Mouse (Mus musculus) intestine, postnatal 0 days (tissue): ENCODE data around the gene Col6a3. TPM values are rescaled to one million over a fixed set of nuclear protein-coding genes. Genes with fewer than 3 reads are reported as not detected.

Experiments used
- ATAC-seq: fragments of 200-750 bp; cut with Nextera tagmentation; 2 replicates; pipeline ENCODE4 v1.8.0; 2017; ENCODE audit warnings: mild to moderate bottlenecking, moderate TSS enrichment, moderate library complexity
- H3K27ac ChIP-seq: fragments of 300-500 bp; sonication (generic); 2 replicates; pipeline ENCODE4 v1.5.1; 2014; ENCODE audit warnings: mild to moderate bottlenecking, low read depth, low read length, moderate library complexity
- H3K27me3 ChIP-seq: fragments of 300-500 bp; sonication (generic); replicated peaks from 2 replicates; pipeline ENCODE4 v1.6.1; 2014; ENCODE audit warnings: low read length, mixed read lengths; ENCODE audit not compliant: control insufficient read depth, insufficient read depth
- H3K36me3 ChIP-seq: fragments of 300-500 bp; sonication (generic); 2 replicates; pipeline ENCODE4 v1.6.1; 2014; ENCODE audit warnings: mild to moderate bottlenecking, moderate library complexity; ENCODE audit not compliant: control insufficient read depth, insufficient read depth
- H3K4me1 ChIP-seq: fragments of 300-500 bp; sonication (generic); replicated peaks from 2 replicates; pipeline ENCODE4 v1.6.1; 2014; ENCODE audit warnings: antibody characterized with exemption, low read length, mixed read lengths; ENCODE audit not compliant: control insufficient read depth, insufficient read depth
- H3K4me2 ChIP-seq: fragments of 300-500 bp; sonication (generic); replicated peaks from 2 replicates; pipeline ENCODE4 v1.6.1; 2014; ENCODE audit warnings: low read depth, mild to moderate bottlenecking, moderate library complexity
- H3K4me3 ChIP-seq: fragments of 300-500 bp; sonication (generic); 2 replicates; pipeline ENCODE4 v1.5.1; 2014; ENCODE audit warnings: low read depth, low read length
- H3K9ac ChIP-seq: fragments of 300-500 bp; sonication (generic); 2 replicates; pipeline ENCODE4 v1.6.1; 2014; ENCODE audit warnings: mild to moderate bottlenecking, low read depth, low read length
- H3K9me3 ChIP-seq: fragments of 300-500 bp; sonication (generic); 2 replicates; pipeline ENCODE4 v1.6.1; 2016; ENCODE audit warnings: mixed run types; ENCODE audit not compliant: control insufficient read depth
- CTCF ChIP-seq: sonication (generic); IDR thresholded peaks from 2 replicates; pipeline ENCODE4 v1.5.1; 2016; ENCODE audit warnings: low read depth, mild to moderate bottlenecking, control low read depth, antibody characterized with exemption, moderate library complexity
- WGBS: fragments of 180-500 bp; shearing (Covaris S2); extraction: QIAGEN DNeasy Blood & Tissue Kit; methylation state at CpG from one replicate; pipeline ENCODE4 v1.1.7; 2014; 5-methylcytosine and 5-hydroxymethylcytosine counted together
- polyA plus RNA-seq: library from polyadenylated mRNA; unstranded; fragments of >200 nt; fragmentation: Nextera tagmentation; extraction: Ambion mirVana; gene quantifications from 2 replicates; pipeline ENCODE4 v1.2.1, GENCODE M21; 2015

The Col6a3 gene
- polyA plus RNA-seq, 1 experiment from 2014 or later = 33.3 TPM

GRCm38 (mm10) chr1:90770027-90770426, 73.7 kb downstream of the Col6a3 start:
- H3K9ac ChIP-seq = no peak overlapping the region
- no peak overlapping the region for H3K27ac ChIP-seq
- ATAC-seq = no peak
- no peaks in the 10 kb centered on the region for H3K27me3 ChIP-seq
- no peaks in the 10 kb centered on the region for H3K9me3 ChIP-seq
- no peak for TF ChIP-seq CTCF
- no peak overlapping the region for H3K4me2 ChIP-seq
- 49% methylated on average over 7 of the region's 7 CpGs for WGBS
- no peak overlapping the region for H3K4me3 ChIP-seq
- peaks cover 15% of the 10 kb centered on the region; the same call in 1 of the 2 replicates for H3K36me3 ChIP-seq
- H3K4me1 ChIP-seq = peaks cover 5% of the 10 kb centered on the region; the same call in 1 of the 2 replicates

GRCm38 (mm10) chr1:90769301-90769700, 74.5 kb downstream of the Col6a3 start:
- Histone ChIP-seq H3K27ac (no peak overlapping the region), H3K9me3 (no peaks in the 10 kb centered on the region), H3K36me3 (peaks cover 15% of the 10 kb centered on the region; the same call in 1 of the 2 replicates), H3K4me1 (peaks cover 5% of the 10 kb centered on the region; the same call in 1 of the 2 replicates), H3K4me2 (no peak overlapping the region), H3K9ac (no peak overlapping the region), H3K27me3 (no peaks in the 10 kb centered on the region), H3K4me3 (no peak overlapping the region)
- no peak for TF ChIP-seq CTCF
- whole genome bisulfite sequencing = 20% methylated on average over 7 of the region's 7 CpGs
- ATAC-seq = no peak

GRCm38 (mm10) chr1:90758091-90758673, 85.6 kb downstream of the Col6a3 start:
- no peaks in the 10 kb centered on the region for H3K36me3 ChIP-seq
- no peak for ATAC-seq
- no peak overlapping the region for H3K27ac ChIP-seq

GRCm38 (mm10) chr1:90753869-90754563, 89.8 kb downstream of the Col6a3 start:
- H3K4me2 ChIP-seq = no peak overlapping the region
- H3K27ac ChIP-seq = no peak overlapping the region
- no peaks in the 10 kb centered on the region for H3K4me1 ChIP-seq
- 41% methylated on average over 17 of the region's 17 CpGs for WGBS
- H3K9me3 ChIP-seq = no peaks in the 10 kb centered on the region
- H3K36me3 ChIP-seq = no peaks in the 10 kb centered on the region
- no peak overlapping the region for H3K4me3 ChIP-seq
- no peak for TF ChIP-seq CTCF
- no peak overlapping the region for H3K9ac ChIP-seq
- ATAC-seq = no peak
- H3K27me3 ChIP-seq = no peaks in the 10 kb centered on the region

More at GRCm38 (mm10) chr1:90758091-90758673, 85.6 kb downstream of the Col6a3 start:
- Histone ChIP-seq H3K9ac (no peak overlapping the region), H3K4me1 (no peaks in the 10 kb centered on the region), H3K27me3 (no peaks in the 10 kb centered on the region), H3K9me3 (no peaks in the 10 kb centered on the region), H3K4me2 (no peak overlapping the region), H3K4me3 (no peak overlapping the region)
- TF ChIP-seq CTCF = no peak
- WGBS = 73% methylated on average over 4 of the region's 4 CpGs

- no peak overlapping the region for H3K4me3 ChIP-seq
- no peaks in the 10 kb centered on the region for H3K36me3 ChIP-seq
- 63% methylated on average over 4 of the region's 4 CpGs for WGBS
- H3K27me3 ChIP-seq = no peaks in the 10 kb centered on the region
- TF ChIP-seq CTCF = no peak
- no peaks in the 10 kb centered on the region for H3K4me1 ChIP-seq
- no peaks in the 10 kb centered on the region for H3K9me3 ChIP-seq
- no peak overlapping the region for H3K4me2 ChIP-seq
- no peak overlapping the region for H3K27ac ChIP-seq
- H3K9ac ChIP-seq = no peak overlapping the region
- ATAC-seq = no peak
Observed at GRCm38 (mm10) chr1:90751221-90751620, 92.5 kb downstream of the Col6a3 start.

- no peak for ATAC-seq
- Histone ChIP-seq H3K27ac (no peak overlapping the region), H3K9ac (no peak overlapping the region), H3K9me3 (no peaks in the 10 kb centered on the region), H3K4me2 (no peak overlapping the region), H3K4me3 (no peak overlapping the region), H3K27me3 (no peaks in the 10 kb centered on the region), H3K4me1 (no peaks in the 10 kb centered on the region), H3K36me3 (no peaks in the 10 kb centered on the region)
- WGBS = 62% methylated on average over 8 of the region's 8 CpGs
- TF ChIP-seq CTCF = no peak; the same call in 1 of the 2 replicates
Observed at GRCm38 (mm10) chr1:90750169-90750568, 93.6 kb downstream of the Col6a3 start.
